Mouse (Mus musculus) kidney, adult 2 months (tissue): ENCODE data around the gene Epb41l4b. TPM values are rescaled to one million over a fixed set of nuclear protein-coding genes. Genes with fewer than 3 reads are reported as not detected.

Experiments
- DNase-seq: peaks from one replicate; pipeline ENCODE4 v3.0.0; 2021
- H3K27ac ChIP-seq: fragments of 200-500 bp; 2 replicates; pipeline ENCODE4 v1.5.1; 2012; ENCODE audit warnings: low read depth, low read length, control low read depth, inconsistent platforms; ENCODE audit not compliant: insufficient read depth
- H3K27me3 ChIP-seq: fragments of 200-500 bp; replicated peaks from 2 replicates; pipeline ENCODE4 v1.6.1; 2012; ENCODE audit warnings: mild to moderate bottlenecking, moderate library complexity, low read length, inconsistent platforms; ENCODE audit not compliant: control insufficient read depth, insufficient read depth
- H3K36me3 ChIP-seq: fragments of 200-500 bp; 2 replicates; pipeline ENCODE4 v1.6.1; 2012; ENCODE audit warnings: mild to moderate bottlenecking, moderate library complexity, low read length, inconsistent platforms; ENCODE audit not compliant: control insufficient read depth, insufficient read depth
- H3K4me1 ChIP-seq: fragments of 200-500 bp; 2 replicates; pipeline ENCODE4 v1.6.1; 2011; ENCODE audit warnings: low read length; ENCODE audit not compliant: control insufficient read depth, insufficient read depth
- H3K4me3 ChIP-seq: fragments of 200-500 bp; 2 replicates; pipeline ENCODE4 v1.5.1; 2011; ENCODE audit warnings: mild to moderate bottlenecking, low read depth, low read length, control low read depth; ENCODE audit not compliant: insufficient read depth
- CTCF ChIP-seq: fragments of 200-500 bp; conservative IDR thresholded peaks from 2 replicates; pipeline ENCODE4 v1.5.1; 2011; ENCODE audit warnings: low read depth, mild to moderate bottlenecking, control low read depth, low read length, moderate library complexity, mixed read lengths; ENCODE audit not compliant: insufficient read depth, insufficient read length
- POLR2A ChIP-seq: fragments of 200-500 bp; IDR thresholded peaks from one replicate; pipeline ENCODE4 v1.6.1; 2011; ENCODE audit warnings: low read depth, low read length, control low read depth
- WGBS: fragments of 180-500 bp; shearing (Covaris S2); methylation state at CpG from one replicate; pipeline ENCODE4 v1.1.7; 2018; 5-methylcytosine and 5-hydroxymethylcytosine counted together
- polyA plus RNA-seq: library from polyadenylated mRNA; depleted of rRNA; stranded (reverse); fragments of >200 nt; gene quantifications from 2 replicates; pipeline ENCODE4 v1.2.3, GENCODE M21; 2012

The Epb41l4b gene
- polyA plus RNA-seq, 1 experiment: 15.8 TPM

DNA sequence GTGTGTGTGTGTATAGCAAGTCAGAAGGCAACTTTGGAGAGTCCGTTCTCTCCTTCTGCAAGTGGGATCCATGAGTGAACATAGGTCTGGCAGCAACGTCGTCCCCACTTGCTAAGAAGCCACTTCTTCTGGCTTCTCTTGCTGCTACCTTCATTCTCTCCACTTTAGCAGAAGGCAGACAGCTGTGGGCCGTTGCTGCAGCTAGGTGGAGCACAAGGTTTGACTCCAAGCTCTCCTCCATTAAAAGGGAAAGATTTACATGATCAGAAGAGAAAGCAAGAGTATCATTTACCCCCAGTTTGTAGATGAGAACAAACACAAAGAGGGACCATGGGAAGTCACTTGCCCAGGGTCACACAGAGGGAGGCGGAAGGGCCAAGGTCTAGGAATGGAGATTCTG lies 109.1 kb downstream of the Epb41l4b start:
- TF ChIP-seq CTCF (peak; percentile 51), POLR2A (no peak)
- H3K4me1 ChIP-seq: no peaks in the 10 kb centered on the region
- H3K27ac ChIP-seq: no peak overlapping the region
- no peaks in the 10 kb centered on the region for H3K27me3 ChIP-seq
- no peak for DNase-seq
- WGBS: 63% methylated on average over 5 of the region's 5 CpGs
- H3K36me3 ChIP-seq: no peaks in the 10 kb centered on the region
- no peak overlapping the region for H3K4me3 ChIP-seq

GRCm38 (mm10) chr4:57031440-57031839 lies 111.8 kb downstream of the Epb41l4b start:
- Histone ChIP-seq H3K4me1 (no peaks in the 10 kb centered on the region), H3K36me3 (no peaks in the 10 kb centered on the region), H3K27me3 (no peaks in the 10 kb centered on the region), H3K27ac (no peak overlapping the region), H3K4me3 (no peak overlapping the region)
- TF ChIP-seq POLR2A (no peak), CTCF (no peak)
- WGBS: 73% methylated on average over 4 of the region's 4 CpGs
- no peak for DNase-seq

DNA sequence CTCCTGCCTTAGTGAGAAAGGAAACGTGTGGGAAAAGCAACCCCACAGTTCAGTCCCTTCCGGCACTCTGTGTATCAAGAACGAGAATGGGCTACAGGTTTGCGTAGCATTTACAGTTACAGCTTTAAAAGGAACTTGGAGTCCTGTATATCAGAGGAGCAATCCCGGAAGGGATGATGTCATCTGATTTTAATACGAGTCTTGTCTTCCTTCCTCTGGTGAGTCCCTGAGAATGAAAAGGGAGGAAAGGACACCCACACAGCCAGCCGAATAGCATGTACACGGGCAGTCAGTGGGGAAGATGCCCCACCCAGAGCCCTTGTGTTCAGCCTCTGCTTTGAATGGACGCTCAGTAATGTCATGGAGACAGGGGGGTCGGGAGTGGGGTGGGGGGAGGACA lies 115.3 kb downstream of the Epb41l4b start:
- DNase-seq: no peak
- WGBS: 56% methylated on average over 10 of the region's 10 CpGs
- Histone ChIP-seq H3K36me3 (no peaks in the 10 kb centered on the region), H3K4me1 (no peaks in the 10 kb centered on the region), H3K27me3 (no peaks in the 10 kb centered on the region), H3K4me3 (no peak overlapping the region), H3K27ac (no peak overlapping the region)
- TF ChIP-seq POLR2A: no peak
- no peak for TF ChIP-seq CTCF

DNA sequence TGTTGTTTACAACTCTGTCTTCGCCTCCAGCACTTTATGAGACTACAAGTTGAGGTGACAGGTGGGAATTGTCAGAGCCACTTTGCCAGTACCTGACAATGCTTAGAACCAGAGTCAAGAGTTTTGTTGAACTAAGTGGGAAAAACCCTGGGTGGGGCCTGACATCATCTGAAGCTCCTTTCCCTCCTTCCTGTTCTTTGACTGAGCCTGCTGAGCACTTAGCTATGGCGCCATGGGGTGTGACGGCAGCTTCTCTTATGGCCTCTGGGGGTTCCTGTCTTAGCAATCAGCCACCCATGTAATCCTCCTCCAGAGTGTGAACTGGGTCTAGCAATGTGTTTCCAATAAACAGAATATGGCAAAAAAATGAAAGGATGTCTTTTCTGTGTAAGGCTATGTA lies 119.7 kb downstream of the Epb41l4b start:
- Histone ChIP-seq H3K27me3 (no peaks in the 10 kb centered on the region), H3K4me1 (no peaks in the 10 kb centered on the region), H3K27ac (no peak overlapping the region), H3K36me3 (no peaks in the 10 kb centered on the region), H3K4me3 (no peak overlapping the region)
- DNase-seq: no peak
- TF ChIP-seq POLR2A (no peak), CTCF (no peak)
- 76% methylated on average over 3 of the region's 3 CpGs for WGBS

DNA sequence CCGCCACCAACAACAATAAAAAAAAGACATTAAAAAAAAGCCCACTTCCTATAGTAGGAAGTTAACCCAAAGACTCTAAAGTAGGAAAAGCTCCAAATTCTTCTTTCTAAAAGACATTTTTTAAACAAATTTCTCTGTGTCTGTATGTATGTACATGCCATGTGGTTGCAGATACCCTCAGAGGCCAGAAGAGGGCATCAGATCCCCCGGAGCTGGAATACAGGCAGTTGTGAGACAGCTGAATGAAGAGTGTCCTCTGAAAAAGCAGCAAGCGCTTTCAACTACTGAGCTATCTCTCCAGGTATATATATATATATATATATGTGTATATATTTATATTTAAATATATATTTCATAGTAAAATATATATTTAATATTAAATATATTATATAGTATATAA lies 121.9 kb downstream of the Epb41l4b start:
- 93% methylated on average over 3 of the region's 3 CpGs for WGBS
- Histone ChIP-seq H3K27me3 (no peaks in the 10 kb centered on the region), H3K4me3 (no peak overlapping the region), H3K27ac (no peak overlapping the region), H3K4me1 (no peaks in the 10 kb centered on the region), H3K36me3 (no peaks in the 10 kb centered on the region)
- no peak for DNase-seq
- TF ChIP-seq POLR2A (no peak), CTCF (no peak; the same call in 1 of the 2 replicates)

DNA sequence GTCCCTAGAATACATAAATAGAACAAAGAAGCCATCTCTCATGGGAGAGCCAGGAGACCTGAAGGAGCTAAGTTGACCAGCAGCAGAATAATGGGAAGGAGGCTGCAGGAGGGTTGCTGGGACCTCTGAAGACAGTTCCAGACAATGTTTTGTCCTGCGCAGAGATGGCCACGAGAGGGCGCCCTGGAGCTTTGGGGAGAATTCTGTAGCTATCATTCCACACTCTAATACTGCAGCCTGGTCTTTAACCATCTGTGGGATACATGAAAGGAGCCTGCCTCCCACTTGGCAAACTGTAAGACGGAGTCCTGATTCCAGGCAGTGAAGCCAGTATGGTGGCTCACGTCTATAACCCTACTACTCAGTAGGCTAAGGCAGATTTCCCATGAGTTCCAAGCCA lies 126.0 kb downstream of the Epb41l4b start:
- no peak overlapping the region for H3K4me3 ChIP-seq
- no peaks in the 10 kb centered on the region for H3K27me3 ChIP-seq
- no peaks in the 10 kb centered on the region for H3K36me3 ChIP-seq
- 30% methylated on average over 5 of the region's 5 CpGs for WGBS
- no peaks in the 10 kb centered on the region for H3K4me1 ChIP-seq
- DNase-seq: peak; percentile 62
- no peak overlapping the region for H3K27ac ChIP-seq
- TF ChIP-seq CTCF (peak; percentile 84), POLR2A (no peak)

DNA sequence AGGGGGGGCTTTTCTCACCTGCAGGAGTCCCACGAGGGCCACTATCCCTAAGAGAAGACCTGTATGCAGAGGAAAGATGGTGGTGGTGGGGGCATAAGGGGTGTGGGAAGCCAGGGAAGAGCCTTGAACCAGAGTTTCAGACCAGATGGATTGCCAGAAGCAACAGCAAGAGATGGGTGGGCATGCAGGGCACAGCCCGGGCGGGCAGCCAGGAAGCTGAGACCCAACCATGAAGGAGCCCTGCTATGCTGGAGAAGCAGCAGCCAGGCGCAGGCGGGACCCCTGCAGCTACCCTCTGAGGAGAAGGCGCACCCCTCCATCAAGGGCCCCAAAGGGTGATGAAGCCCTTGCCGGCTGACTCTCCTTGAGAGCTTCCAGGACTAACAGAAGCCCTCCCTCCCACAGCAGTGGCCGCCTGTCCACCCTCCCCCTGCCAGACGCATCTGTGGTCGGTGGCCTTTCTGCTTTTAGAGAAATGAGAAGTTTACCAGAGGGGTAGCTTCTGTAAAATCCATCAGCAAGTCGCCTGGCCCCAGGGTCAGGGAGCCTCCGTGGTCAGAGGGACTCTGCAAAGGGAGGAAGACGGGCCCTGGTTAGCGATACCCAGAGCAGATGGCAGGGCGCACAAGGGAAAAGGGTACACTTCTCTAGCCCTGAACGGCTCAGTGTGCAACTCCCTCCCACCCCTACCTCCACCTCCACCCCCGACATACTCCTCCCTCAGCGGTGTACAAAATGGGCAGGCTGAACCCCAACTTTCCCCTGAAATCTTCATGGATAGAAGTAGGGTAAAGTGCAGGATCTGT lies 126.7 kb downstream of the Epb41l4b start:
- TF ChIP-seq CTCF (no peak), POLR2A (no peak)
- 55% methylated on average over 18 of the region's 18 CpGs for WGBS

More for the DNA sequence above, 126.7 kb downstream of the Epb41l4b start:
- no peak overlapping the region for H3K4me3 ChIP-seq
- H3K27ac ChIP-seq: no peak overlapping the region
- H3K36me3 ChIP-seq: no peaks in the 10 kb centered on the region
- H3K27me3 ChIP-seq: no peaks in the 10 kb centered on the region
- H3K4me1 ChIP-seq: no peaks in the 10 kb centered on the region
- DNase-seq: no peak
